Mouse (Mus musculus): ENCODE measurements around the gene Tubb5.

Tubb5 gene

DNA sequence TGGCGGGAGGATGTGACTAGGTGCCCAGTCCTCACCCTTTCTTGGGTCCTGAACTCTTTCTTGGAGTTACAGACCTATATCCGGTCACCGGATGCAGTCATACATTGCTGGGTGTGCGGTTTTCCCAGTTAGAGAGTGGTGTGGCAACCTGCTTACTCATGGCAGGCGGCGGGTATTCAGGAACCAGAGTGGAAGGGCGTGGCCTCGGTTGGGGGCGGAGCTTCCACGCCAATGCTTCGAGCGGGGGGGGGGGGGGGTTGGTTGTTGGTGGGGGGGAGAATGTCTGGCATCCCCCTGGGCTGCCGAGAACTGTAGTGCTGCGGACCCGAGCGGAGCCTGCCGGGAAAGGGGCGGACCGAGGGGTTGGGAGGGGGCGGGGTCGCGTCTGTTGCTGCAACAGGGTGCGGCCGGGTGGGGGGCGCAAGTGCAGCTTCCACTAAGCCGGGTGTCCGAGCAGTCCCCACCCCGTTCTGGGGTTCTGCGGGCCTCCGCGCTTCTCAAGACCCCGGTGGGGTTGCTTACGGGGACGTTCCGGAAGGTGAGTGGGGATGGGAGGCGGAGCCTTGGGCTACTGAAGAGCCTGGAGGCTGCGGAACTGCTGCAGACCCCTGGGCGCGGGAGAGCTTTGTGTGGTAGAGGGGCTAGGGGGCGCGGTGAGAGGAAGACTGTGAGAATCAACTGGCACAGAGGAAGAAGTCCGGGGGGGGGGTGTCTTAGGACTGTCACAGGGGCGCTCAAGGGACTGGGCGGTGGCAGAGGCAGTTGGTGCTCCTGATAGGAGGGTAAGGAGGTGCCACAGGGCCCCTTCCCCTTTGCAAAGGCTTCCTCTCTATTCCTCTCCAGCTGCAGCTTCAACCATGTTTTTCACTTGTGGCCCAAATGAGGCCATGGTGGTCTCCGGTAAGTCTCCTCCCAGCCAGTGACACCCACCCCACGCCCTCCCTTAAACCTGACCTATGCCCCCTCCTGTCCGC lies 14.9 kb downstream of the Tubb5 start, which contains the start of gene Flot1:
Flot1 (plus strand) TSS at position 267 of the 974 bp plus-strand sequence.
- TF ChIP-seq GATA4 (IDR thresholded peaks at IDR 0.05; ENCODE audit: insufficient replicate concordance, low read length), result no peak

DNA sequence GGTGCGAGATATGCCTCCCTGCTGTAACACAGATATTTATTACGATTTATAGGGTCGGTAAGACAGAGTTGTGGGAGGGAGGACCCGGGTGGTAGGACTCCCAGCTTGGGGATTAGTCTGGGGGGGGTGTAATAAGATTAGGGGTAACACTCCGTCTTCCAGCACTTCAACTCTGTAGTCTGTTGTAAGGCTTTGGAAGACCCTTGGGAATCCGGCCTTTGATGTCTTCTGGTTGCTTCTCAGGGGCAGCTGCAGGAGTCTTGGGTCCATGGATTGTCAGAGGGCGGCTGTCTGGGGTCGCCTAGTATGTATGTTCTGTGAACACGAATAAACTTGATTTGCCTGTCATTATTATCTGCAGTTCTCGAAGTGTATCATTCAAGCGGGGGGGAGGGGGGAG lies 15.5 kb downstream of the Tubb5 start:
- no peak for TF ChIP-seq GATA4 (IDR thresholded peaks at IDR 0.05; ENCODE audit: insufficient replicate concordance, low read length)

DNA sequence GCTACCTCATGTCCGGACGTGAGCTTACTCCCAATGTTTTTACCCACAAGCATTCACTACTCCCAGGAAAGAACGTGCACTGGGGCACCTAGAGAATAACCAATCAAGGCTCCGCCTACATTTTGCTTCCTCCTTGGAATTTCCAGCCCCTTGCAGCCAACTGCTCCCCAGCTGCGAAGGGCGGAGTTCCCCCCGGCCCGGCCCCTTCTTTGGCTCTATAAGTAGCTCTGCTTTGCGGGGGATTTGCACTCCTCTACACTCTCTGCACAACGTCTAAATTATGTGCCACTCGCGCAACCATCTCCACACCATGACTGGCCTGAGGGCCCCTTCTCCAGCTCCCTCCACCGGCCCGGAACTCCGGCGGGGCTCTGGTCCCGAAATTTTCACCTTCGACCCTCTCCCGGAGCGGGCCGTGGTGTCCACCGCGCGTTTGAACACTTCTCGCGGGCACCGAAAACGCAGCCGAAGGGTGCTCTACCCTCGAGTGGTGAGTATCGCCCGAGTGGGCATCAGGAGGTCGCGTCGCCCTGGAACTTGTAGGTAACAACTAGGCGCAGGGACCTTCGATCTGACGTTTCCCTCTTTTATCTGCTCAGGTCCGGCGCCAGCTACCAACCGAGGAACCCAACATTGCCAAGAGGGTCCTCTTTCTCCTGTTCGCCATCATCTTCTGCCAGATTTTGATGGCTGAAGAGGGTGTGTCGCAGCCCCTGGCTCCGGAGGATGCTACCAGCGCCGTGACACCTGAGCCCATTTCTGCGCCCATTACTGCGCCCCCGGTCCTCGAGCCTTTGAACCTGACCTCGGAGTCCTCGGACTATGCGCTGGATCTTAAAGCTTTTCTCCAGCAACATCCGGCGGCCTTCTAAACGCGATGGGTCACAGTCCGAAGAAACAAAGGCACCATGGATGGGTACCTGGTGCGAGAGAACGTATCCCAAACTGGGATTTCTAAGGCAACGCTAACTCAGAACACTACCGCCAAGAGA lies 16.4 kb downstream of the Tubb5 start, which contains the start of gene Ier3:
Ier3 (plus strand) TSS at position 246 of the 992 bp plus-strand sequence.
- TF ChIP-seq GATA4 (IDR thresholded peaks at IDR 0.05; ENCODE audit: insufficient replicate concordance, low read length), result peak; percentile 20; the same call in 1 of the 2 replicates

DNA sequence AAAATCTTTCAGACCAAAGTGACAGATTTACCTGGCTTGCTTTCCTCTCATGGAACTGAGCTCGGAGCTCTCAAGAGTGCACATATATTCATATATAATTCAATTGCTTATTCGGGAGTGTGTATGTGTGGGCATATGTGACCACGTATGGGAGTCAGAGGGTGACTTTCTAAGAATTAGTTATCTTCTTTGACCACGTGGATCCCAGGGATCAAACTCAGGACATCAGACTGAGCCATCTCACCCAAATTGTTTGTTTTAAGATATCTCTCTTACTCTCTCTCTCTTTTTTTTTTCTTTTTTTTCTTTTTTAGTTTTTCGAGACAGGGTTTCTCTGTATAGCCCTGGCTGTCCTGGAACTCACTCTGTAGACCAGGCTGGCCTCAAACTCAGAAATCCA lies 18.0 kb downstream of the Tubb5 start:
- TF ChIP-seq GATA4 (IDR thresholded peaks at IDR 0.05; ENCODE audit: insufficient replicate concordance, low read length), result no peak

DNA sequence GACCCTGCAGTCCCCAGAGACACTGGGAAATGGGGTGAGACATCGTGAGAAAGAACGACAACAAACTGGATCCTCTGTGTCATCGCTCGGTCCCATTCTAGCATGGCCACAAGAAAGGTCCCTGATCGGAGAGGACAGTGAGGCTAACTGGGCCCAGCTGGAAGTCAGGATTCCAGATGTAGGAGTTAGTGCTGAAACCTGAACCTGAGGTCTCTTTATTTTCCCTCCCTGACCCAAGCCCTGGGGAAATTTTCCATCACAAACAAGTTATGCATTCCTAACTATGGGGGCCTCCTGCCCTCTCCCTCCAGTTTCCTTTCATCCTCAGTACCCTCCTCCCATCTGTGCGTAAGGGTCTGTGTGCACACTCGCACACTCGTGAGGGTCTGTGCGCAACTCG lies 20.9 kb downstream of the Tubb5 start:
- TF ChIP-seq GATA4 (IDR thresholded peaks at IDR 0.05; ENCODE audit: insufficient replicate concordance, low read length), result no peak

DNA sequence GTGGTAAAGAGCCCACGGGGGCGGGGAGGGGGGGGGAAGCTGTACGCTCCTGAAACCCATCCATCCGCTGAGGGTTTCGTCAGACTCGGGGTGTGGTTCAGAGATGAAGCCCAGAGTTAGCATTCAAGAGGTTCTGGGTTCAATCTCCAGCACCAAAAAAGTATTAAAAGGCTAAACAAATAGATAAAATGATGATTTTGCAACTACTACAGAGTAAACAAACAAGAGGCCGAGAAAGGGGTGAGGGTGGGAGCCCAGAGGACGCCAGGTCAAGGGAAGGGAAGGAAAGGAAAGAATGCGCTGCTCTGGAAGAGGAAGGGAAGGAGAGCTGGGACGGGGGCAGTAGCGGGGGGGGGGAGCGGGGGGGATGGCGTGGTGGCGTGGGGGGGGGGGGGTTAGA lies 21.4 kb downstream of the Tubb5 start:
- no peak for TF ChIP-seq GATA4 (IDR thresholded peaks at IDR 0.05; ENCODE audit: insufficient replicate concordance, low read length)

DNA sequence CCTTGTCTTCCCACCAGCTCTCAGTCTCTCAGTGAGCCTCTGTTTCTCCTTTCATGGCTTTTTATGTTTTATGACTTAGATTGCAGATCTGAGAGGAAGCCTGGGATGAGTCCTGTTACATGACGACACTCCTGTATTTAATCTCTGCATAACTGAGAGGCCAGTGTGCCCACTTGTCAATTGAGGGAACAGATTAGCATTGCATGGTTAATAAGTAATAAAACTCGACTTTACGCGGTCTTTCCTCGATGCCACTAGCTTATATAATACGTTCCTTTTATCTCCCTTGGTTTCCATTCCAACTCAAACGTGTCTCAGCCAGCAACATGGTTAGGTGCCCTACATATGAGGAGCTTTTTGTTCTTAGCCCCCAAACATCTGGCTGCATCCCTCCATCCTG lies 22.3 kb downstream of the Tubb5 start:
- TF ChIP-seq GATA4 (IDR thresholded peaks at IDR 0.05; ENCODE audit: insufficient replicate concordance, low read length), result peak; percentile 41; the same call in 1 of the 2 replicates

DNA sequence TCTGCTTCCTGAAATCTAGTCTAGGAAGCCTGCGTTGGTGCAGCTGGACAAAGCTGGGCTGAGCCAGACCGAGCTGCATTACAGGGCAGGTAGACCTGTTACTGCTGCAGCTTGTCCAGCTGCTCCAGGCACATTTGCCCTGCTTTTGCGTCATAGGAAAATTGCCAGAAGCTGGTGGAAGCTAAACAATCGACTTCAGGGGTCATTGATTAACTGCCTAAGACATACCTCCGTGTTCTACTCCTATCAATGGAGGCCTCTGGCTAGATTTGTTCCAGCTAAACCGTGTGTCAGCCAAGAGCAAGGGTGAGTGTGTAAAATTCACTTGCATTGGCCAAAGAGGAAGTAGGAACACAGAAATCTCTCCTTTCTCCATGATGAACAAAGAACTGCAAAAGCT lies 23.4 kb downstream of the Tubb5 start:
- 0 out of 2 replicates have a peak, but pooled peaks have one; percentile 16 for TF ChIP-seq GATA4 (IDR thresholded peaks at IDR 0.05; ENCODE audit: insufficient replicate concordance, low read length)

DNA sequence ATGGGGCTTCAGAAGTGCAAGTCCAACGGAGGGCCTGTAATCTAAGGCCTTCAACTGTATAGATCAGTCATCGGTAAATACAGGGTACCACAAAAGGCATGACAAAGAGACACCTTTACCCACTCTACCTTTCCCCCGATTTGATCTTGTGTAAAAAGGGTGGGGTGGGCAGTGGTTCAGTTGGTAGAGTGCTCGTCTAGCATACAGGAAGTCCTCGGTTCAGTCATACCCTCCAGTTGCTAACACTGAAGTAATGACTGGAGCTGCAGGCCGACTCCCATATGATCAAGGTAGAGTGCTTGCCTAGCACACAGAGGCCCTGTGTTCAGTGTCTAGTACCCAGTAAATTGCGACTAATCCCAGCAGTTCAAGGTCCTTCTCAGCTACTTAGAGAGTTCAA lies 24.5 kb downstream of the Tubb5 start:
- no peak for TF ChIP-seq GATA4 (IDR thresholded peaks at IDR 0.05; ENCODE audit: insufficient replicate concordance, low read length)

DNA sequence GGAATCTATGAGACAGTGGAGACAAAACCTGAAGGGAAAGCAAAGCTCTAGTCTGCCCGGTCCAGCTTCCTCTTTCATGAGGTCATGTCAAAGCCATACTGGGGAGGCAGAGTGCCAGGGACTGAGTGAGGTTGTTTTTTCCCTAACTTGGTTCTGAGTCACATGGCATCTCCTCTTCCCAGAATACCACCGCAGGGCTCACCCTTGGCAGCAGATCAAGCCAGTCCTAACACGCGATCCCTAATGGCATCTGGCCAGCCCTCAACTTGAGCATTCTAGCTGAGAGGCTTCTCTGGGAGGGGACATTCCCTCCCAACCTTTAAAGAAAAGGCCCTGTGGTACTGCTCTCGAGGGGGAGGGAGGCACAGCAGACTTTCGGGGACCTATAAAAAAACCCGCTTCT lies 24.9 kb downstream of the Tubb5 start:
- no peak for TF ChIP-seq GATA4 (IDR thresholded peaks at IDR 0.05; ENCODE audit: insufficient replicate concordance, low read length)

DNA sequence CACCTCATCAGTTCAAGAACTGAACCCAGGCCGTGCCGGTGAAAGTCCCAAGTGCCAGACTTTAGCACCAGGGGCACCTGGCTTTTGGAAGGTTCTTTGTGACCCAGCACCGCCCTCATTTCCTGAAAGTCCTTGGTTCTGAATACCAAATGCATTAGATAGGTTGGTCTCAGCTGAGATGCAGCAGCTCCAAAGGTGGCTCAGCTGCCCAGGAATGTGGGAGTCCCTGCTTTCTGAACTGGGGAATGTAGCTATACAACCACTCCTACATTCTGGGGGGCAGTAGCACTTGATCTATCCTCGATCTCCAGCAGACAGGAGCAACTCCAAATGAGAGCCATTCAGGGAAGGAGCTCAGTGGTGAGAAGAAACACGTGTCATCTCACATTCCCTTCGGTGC lies 25.4 kb downstream of the Tubb5 start:
- no peak for TF ChIP-seq GATA4 (IDR thresholded peaks at IDR 0.05; ENCODE audit: insufficient replicate concordance, low read length)

DNA sequence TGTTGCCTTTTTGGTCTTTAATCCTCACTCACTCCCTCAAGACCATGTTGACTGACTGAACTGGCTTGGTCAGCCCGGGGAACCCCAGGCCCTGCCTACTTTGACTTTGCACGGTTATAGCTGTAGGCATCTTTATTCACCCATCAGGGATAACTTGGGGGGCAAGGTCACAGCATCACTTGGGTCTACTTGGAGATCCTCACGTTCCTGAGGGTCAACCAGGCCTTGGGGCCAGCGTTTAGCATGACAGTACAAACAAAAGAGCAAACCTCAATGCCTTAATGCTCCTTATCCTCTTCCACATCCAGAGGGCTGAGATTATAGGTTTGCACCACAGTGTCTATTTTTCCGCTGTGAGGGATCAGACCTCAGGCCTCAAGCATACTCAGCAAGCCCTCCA lies 25.8 kb downstream of the Tubb5 start:
- no peak for TF ChIP-seq GATA4 (IDR thresholded peaks at IDR 0.05; ENCODE audit: insufficient replicate concordance, low read length)

DNA sequence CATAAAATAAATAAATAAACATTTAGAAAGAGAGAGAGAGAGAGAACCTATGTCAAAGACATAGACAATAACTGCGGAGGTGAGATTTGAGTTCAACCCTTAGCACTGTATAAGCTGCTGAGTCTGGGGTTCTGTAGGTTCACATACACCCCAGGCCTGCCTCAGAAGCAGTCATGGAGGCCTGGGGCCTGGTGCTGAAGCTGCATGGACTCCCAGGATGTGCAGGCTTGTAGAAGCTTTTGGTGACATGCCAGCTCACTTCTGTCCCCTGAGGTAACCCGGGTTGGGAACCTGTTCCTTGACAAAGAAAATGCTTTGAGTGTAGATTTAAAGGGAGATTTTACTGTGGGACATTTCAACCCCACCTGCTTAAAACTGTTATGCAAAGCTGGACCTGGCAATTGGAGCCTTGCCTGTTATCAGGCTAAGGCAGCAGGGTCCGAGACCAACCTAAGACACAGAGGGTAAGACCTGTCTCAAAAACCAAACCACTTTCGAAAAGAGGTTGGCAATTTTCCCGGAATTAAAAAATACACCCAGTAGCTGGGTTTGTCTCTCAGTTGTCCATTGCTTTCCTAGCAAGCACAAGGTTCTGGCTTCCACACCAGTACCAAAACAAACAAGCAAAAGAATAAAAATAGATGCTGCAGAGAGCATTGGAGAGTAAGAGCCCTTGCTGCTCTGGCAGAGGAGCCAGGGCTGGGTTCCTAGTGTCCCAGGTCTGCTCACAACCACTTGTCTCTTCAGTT lies 27.0 kb downstream of the Tubb5 start:
- no peak for TF ChIP-seq GATA4 (IDR thresholded peaks at IDR 0.05; ENCODE audit: insufficient replicate concordance, low read length)

DNA sequence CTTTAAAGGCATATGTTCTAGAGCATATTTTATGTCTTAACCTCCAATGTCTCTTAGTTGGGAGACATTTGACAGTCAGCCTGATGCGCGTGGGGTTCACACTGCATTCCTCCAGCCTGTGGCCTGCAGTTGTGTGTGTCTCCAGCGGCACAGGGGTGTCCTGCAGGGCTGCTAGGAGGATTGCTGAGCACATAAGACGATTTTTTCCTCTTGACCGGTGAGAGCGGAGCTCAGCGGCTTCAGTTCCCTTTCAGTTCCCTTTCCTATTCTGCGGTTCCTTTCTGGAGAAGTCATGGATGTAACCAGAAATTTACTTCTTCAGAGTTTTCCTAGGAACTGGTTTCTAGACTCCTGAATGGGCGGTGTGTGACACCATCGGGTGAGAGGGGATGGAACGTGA lies 28.7 kb downstream of the Tubb5 start:
- TF ChIP-seq GATA4 (IDR thresholded peaks at IDR 0.05; ENCODE audit: insufficient replicate concordance, low read length), result no peak

DNA sequence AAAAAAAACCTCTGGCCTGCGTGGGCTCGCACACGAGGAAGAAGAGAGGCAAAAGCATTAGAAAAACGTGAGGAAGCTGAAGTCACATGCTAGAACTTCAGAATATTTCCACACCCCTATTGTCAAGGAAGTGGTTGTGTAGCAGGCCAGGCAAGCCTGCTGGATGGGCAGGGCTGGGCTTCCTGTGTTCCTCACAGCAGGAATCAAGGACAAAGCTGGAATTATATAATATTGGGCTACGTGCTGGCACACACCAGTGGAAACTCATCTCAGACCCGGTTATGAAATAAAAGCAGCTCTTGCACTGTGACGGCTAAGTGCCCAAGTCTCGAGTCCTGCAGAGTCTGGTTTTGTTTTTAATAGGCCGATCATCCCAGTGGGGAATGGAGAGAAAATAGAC lies 30.0 kb downstream of the Tubb5 start:
- no peak for TF ChIP-seq GATA4 (IDR thresholded peaks at IDR 0.05; ENCODE audit: insufficient replicate concordance, low read length)
